Mouse (Mus musculus) heart, adult 9 months (tissue): ENCODE data around the gene Exoc4.
A peak's percentile ranks its signal among the peaks of the same experiment; 100 is the strongest.

Experiments
- DNase-seq, 2 experiments: peaks; one replicate each; pipeline ENCODE4 v3.0.0; 2022; ENCODE audit warnings: low spot score in 2 of 2

Exoc4 gene

DNA sequence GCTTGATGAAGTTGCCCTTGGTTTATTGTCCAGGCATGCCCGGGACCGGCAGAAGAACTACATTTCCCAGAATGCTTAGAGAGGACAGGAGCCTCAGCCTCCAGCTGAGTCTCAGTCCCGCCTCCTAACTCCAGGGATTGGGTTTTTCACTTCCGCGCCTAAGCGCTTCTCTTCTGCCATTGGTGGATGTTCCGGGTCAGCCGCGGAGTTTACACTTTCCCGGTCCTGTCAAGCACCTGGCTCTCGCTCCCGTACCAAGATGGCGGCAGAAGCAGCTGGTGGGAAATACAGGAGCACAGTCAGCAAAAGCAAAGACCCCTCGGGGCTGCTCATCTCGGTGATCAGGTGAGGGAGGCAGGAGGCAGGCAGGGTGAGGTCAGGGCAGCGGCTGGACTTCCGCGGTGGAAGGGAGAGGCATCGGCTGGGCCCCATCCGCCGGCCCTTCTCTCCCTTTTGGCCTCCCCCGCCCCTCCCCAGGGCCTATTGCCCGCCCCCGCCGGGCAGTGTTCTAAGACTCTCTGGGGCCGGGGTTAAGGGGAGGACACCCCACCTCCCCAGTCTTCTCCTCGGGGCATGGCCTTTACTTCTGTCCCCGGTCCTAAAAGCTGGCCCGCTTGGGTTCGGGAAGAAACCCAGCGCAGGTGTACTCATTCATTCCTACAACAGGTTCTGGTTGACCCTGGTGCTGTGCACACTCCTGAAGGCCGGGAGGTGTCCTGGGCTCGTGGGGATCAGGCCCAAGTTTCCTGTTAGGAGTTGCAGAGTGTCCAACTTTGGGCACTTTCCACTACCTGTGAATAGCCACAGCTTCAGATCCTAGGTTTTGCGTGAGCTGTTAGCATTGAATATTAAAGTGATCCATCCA lies at the start of gene Exoc4:
Exoc4 (plus strand) TSS at position 192 of the 865 bp plus-strand sequence.
- peak; percentile 97 to 98 for DNase-seq

DNA sequence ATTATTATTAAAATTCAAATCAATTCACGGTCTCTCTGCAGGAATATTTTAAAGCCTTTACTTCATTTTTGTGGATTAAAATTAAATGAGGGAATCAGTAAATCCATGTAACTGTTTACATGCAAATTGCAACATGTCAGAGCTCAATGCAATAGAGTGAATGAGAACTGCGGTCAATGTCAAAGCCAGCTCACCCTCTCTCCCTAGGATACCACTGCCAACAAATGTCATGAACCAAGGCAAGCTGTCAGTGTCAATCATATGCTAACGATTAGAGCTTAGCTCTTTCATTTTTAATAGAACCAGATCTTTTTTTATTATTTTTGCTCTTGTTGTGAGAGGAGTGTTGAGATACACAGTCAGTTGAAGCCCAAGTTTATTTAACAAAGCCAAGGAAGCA lies 30.1 kb upstream of the Exoc4 start:
- DNase-seq = no peak

GRCm38 (mm10) chr6:33226700-33227099 lies 22.2 kb upstream of the Exoc4 start:
- no peak for DNase-seq

DNA sequence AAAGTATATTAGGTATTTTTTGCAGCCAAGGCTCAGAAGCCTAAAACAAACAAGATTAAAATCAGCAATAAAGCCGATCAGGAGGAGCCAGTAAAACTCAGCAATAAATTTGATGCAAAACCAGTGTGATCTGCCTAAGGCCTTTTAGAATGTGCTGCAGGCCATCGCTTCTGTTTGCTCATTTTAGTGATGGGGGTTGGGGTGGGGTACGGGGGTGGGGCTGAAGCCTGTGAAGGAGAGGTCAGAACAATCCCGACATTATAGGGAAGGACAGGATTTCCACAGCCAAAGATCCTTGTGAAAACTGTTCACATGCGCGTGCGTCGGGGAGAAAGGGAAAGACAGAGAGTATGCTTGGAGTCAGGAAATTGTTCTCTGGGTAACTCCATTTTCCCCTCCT lies 21.5 kb upstream of the Exoc4 start:
- no peak for DNase-seq

DNA sequence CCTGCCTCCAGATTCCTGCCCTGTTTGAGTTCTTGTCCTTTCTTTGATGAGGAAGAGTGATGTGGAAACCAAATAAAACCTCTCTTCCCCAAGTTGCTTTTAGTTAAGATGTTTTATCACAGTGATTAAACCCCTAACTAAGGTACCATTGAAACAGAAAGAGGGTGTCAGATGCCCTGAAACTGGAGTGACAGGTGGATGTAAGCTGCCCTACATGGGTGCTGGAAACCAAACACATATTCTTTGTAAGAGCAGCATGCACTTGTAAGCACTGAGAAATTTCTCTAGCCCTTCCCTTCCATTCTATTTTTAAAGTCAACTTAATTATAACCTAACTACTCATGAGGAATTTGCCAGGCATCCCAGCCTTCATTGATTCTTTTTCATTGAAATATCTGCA lies 7.6 kb upstream of the Exoc4 start:
- no peak for DNase-seq

GRCm38 (mm10) chr6:33244546-33244945 lies 4.3 kb upstream of the Exoc4 start:
- DNase-seq = no peak

GRCm38 (mm10) chr6:33247146-33247545 lies 1.7 kb upstream of the Exoc4 start:
- DNase-seq = no peak

- no peak for DNase-seq
These were observed 1.1 kb upstream of the Exoc4 start for GRCm38 (mm10) chr6:33247576-33248355.

DNA sequence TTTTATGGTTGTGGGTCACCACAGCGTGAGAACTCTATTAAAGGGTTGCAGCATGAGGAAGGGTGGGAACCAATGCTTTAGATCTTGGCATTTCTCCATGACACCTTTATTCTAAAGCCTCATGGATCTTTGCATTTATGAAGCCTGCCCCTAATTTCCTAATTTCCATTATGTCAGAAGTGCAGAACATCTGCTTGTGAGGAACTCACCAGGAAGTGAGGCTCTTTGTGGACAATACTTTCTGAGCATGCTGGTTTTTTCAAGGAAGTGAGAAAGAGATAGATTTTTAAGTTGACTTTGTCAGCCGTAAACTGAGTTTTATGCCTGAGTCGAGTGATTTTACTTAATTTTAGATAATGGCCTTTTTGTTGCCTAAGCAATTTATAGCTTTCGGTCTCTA lies 7.8 kb downstream of the Exoc4 start:
- DNase-seq = no peak

DNA sequence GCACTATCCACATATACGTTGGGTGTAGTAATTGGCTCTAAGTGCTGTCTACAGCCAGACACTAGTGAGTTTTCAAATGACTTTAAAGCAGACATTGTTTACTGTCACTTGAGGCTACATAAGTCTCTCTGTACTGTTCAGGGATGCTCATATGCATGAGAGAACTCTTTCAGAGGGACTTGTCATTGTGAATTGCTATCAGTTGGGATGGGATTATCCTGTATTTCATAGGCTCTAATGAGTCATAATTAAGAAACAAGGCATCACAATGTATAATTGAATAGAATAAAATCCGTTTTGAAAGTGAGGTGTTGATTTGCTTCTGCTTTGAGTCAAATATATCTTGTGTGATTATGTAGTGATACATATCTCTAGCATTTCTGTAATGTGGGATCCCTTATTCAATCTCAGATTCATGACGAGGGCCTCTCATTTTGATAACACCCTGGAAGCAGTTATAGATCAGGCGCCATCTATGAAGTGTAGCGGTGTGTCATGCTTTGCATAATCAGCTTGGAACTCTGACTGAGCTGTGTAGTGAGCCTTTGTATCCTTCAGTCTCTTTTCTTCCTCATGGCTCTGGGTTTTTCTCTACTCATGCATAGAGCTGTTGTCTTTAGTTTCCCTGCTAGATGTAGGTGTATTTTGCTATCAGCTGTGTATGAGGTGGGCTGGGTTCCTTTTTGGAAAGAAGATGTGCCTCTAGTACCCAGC lies 8.3 kb downstream of the Exoc4 start:
- DNase-seq = no peak

DNA sequence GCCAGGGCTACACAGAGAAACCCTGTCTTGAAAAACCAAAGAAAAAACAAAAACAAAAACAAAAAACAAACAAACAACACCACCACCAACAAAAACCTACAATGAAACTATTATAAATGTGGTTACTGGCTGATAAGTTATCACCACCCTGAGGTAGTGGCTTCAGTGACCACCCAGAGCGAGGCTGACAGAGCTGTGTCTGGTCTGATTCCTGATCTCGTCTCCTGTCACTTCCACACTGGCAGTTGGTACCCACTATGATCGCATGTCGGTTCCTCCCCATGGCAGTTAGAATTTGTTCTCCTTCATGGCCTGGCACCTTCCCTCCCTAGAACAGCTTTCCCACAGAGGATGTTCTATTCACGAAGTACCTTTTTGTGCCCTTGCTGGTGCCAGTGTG lies 11.0 kb downstream of the Exoc4 start:
- DNase-seq = no peak

GRCm38 (mm10) chr6:33261606-33262005 lies 12.7 kb downstream of the Exoc4 start:
- no peak for DNase-seq

DNA sequence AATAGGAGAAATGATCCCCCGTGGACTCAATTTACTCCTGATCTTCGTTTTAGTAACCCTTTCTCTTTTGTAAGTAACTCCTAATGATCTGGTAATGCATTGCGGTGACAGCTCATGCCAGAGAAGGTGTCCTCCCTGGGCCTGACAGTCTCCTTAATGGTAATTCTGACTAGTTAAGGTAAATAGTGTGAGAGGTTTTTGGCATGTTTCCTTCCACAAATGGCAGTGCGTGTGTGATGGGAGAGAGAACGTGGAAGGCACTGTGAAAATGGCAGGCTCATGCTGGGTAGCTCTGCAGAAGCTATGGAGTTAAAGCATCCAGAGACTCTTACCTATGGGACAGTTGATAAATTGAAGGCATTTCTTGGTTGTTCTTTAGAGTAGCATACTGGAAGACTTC lies 15.1 kb downstream of the Exoc4 start:
- DNase-seq = no peak

GRCm38 (mm10) chr6:33264388-33264787 lies 15.5 kb downstream of the Exoc4 start:
- no peak for DNase-seq

DNA sequence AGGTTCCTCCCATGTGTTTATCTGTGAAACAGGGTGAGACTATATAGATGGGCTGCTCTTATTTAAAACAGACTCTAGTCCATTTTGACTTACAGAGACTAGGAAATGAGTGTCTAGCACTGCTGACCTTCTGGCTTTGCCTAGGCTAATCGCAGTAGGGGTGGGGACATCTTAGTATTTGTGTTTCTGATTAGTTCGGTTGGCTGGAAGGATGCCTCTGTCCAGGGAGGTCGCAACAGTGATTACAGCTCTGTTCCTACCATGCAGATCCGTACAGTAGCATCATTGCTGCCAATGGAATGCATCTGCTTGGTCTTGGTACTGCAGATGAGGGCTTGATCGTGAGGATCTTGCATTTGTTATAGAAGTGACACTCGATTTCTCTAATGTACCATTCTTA lies 18.7 kb downstream of the Exoc4 start:
- DNase-seq = no peak

- DNase-seq = no peak
These were observed 34.6 kb downstream of the Exoc4 start for GRCm38 (mm10) chr6:33283523-33283922.

- no peak for DNase-seq
These were observed 35.1 kb downstream of the Exoc4 start for GRCm38 (mm10) chr6:33283936-33284335.

GRCm38 (mm10) chr6:33286376-33286775 lies 37.5 kb downstream of the Exoc4 start:
- no peak for DNase-seq

DNA sequence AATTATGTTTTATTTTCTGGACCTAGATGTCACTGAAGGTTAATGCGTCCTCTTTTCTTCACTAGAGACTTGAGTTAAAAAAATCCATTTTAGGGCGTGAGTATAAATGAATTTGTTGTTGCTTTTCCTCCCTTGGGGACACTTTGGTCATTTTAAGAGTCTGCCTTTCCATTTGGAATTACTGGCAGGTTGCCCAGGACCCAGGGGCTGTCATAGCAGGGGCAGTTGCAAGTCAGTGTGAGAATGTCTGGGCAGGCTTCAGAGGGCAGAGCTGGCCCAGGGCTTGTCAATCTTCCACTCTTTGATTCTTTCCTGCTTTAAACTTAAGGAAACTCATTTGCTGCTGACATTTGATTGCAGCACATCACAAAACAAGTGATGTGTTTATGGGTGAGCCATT lies 45.7 kb downstream of the Exoc4 start:
- peak; percentile 4 to 7 for DNase-seq

DNA sequence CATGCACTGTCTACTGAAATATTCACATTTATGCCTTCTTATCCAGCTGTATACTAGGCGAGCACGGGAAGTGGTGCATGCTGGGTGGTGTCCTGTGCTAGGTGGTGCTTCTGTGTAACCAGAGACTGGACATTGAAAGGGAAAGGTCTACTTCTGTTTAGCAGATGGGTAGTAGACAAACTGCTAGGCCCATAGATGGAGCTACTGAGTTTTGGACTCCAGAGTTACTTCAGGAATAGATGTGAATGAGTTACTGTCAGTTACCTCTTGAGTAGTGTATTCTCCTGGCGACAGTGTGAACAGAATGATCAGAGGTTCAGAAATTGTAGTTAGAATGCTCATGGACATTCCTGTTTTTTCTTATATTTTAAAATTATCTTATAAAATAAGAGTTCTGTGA lies 48.7 kb downstream of the Exoc4 start:
- DNase-seq = no peak

DNA sequence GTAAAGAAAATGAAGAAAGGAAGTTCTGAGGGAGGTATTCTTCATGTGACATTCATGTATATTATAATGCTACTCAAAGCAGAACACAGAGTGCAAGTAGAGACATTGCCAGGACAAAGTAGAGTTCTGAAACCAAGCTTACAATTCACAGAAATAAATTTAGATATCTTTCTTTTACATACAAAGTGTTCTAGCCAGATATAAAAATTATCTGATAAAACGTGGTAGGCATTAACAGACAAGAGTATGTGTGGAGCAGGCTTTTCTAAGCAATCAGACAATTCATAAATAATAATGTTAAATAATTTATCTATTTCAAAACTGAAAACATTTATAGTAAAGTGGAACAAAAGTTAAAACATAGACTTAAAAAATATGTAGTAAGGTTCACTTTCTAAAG lies 49.9 kb downstream of the Exoc4 start:
- no peak for DNase-seq

DNA sequence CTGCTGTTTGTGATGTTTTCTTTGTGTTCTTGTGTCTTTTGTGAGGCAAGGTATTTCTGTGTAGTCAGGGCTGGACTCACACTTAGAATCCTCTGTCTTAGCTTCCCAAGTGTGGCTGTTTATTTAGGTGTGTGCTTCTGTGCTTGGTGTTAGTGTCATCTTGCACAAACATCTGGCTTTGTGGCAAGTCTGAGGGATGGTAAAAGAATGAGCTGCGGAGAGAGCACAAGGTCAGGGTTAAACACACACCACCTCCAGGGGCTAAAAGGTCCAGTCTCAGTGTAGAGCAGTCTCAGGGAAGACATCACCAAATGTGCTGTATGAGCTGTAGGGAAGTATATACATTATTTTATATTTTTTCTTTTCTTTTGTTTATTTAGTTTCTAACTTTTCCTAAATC lies 57.1 kb downstream of the Exoc4 start:
- no peak for DNase-seq
